Mouse (Mus musculus) ES-Bruce4 (cell line): ENCODE measurements at regions not wholly inside any gene's neighbourhood (a gene's known extent, or its start where the extent isn't known, plus 50 kb on each side); places are given as distances from the start of the nearest gene placed in this dataset.

Experiments
- H3K27ac ChIP-seq: 2 replicates; pipeline ENCODE4 v1.5.1; 2012; ENCODE audit warnings: low read length, inconsistent platforms; ENCODE audit not compliant: insufficient read depth
- H3K27me3 ChIP-seq: 2 replicates; pipeline ENCODE4 v1.6.1; 2012; ENCODE audit warnings: mild to moderate bottlenecking, low read length, inconsistent platforms; ENCODE audit not compliant: control insufficient read depth, poor library complexity, insufficient read depth, severe bottlenecking
- H3K36me3 ChIP-seq: 2 replicates; pipeline ENCODE4 v1.6.1; 2012; ENCODE audit warnings: inconsistent platforms, mild to moderate bottlenecking, low read length, moderate library complexity; ENCODE audit not compliant: control insufficient read depth, poor library complexity, insufficient read depth, severe bottlenecking
- H3K4me1 ChIP-seq: one replicate; pipeline ENCODE4 v1.8.1; 2011; ENCODE audit warnings: low read length; ENCODE audit not compliant: control insufficient read depth, insufficient read depth
- H3K4me3 ChIP-seq: 2 replicates; pipeline ENCODE4 v1.5.1; 2011; ENCODE audit warnings: low read depth, mild to moderate bottlenecking, low read length
- H3K9ac ChIP-seq: 2 replicates; pipeline ENCODE4 v1.6.1; 2012; ENCODE audit warnings: low read depth, mild to moderate bottlenecking, inconsistent platforms; ENCODE audit not compliant: poor library complexity, severe bottlenecking
- H3K9me3 ChIP-seq: replicated peaks from 2 replicates; pipeline ENCODE4 v1.6.1; 2012; ENCODE audit warnings: mild to moderate bottlenecking, low read length, inconsistent platforms; ENCODE audit not compliant: control insufficient read depth, poor library complexity, insufficient read depth, severe bottlenecking
- CTCF ChIP-seq: IDR thresholded peaks from one replicate; pipeline ENCODE4 v1.8.1; 2011; ENCODE audit warnings: low read depth, low read length
- EP300 ChIP-seq: IDR thresholded peaks from 2 replicates; pipeline ENCODE4 v1.6.1; 2011; ENCODE audit warnings: low read depth, low read length; ENCODE audit not compliant: insufficient read depth
- POLR2A ChIP-seq: IDR thresholded peaks from one replicate; pipeline ENCODE4 v1.8.1; 2011; ENCODE audit warnings: low read length; ENCODE audit not compliant: insufficient read depth

DNA sequence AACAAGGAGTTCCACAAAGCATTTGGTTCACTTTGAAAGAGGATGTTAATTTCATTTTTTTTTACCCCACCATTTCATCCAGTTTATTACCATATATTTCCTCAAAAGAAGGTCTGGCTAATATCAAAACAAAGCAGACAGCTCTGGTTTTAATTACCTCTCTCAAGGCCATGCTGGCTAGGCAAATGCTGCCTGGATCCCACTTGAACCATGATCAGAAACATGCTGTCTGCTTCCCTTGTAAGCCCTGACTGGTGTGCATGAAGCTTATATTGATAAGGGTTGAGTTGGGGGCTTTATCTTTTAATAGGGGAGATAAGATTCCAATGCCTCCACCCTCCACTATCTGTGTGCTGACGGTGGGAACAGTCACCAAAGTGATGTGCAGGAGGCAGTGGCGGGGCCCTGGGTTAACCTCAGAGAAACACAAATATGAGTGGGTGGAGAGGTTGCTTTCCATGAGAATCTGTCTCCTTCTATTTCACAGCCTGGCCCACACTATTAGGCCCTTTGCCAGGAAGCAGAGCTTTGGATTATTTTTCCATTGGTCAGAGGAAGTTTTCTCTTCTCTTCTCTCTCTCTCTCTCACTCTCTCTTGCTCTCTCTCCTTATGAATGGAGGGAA lies 194.4 kb downstream of the Ets1 start:
- TF ChIP-seq EP300 = no peak
- no peak for TF ChIP-seq POLR2A
- TF ChIP-seq CTCF = no peak
- no peaks in the 10 kb centered on the region for H3K27me3 ChIP-seq
- H3K27ac ChIP-seq = no peak overlapping the region
- no peaks in the 10 kb centered on the region for H3K4me1 ChIP-seq
- H3K4me3 ChIP-seq = no peak overlapping the region
- no peaks in the 10 kb centered on the region for H3K9me3 ChIP-seq
- H3K9ac ChIP-seq = no peak overlapping the region
- H3K36me3 ChIP-seq = no peaks in the 10 kb centered on the region

- H3K27me3 ChIP-seq = no peaks in the 10 kb centered on the region
- no peaks in the 10 kb centered on the region for H3K9me3 ChIP-seq
- H3K4me3 ChIP-seq = no peak overlapping the region
- no peak overlapping the region for H3K9ac ChIP-seq
- H3K4me1 ChIP-seq = no peaks in the 10 kb centered on the region
- no peak for TF ChIP-seq POLR2A
- no peak overlapping the region for H3K27ac ChIP-seq
- no peaks in the 10 kb centered on the region for H3K36me3 ChIP-seq
Measured at GRCm38 (mm10) chr9:32833373-32833772, 197.4 kb downstream of the Ets1 start.

DNA sequence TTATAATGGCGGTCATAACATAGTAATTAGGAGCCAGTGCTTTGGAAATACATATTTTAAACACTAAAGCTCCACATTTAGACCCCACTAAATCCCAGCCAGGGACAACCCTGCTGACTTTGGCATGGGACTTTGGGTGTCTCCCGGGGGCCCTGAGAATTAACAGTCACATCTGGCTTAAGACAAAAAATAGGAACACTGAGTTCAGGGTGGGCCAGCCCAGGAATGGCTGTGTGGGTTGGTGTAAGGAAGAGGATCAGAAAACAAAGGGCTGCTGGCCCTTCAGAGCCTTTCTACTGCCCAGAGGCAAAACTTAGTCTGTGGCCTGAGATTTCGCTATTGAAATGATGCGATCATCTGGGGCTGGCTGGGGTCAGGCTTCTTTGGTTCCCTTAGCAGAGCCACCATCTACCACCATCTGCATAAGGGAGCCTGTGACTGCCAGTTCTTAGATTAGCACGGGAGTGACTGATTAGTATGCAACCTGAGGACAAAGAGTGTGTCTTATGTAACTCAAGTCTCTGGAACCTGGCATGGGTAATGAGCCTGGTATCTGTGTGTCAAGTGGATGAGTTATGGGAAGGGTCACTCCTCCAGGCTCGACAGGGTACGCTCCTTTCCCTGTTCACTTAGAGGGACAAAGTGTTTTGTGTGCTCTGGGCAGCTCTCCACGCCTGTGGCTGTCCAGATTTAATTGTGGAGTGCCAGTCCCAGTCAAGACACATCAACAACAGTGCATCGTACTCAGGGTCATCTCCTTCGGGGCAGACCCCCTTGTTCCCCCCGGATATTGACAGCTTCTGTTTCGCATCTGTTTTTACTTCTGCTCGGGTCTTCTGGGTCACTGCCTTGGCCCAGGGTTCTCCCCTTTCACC lies 199.0 kb downstream of the Ets1 start:
- Histone ChIP-seq H3K4me3 (no peak overlapping the region), H3K4me1 (no peaks in the 10 kb centered on the region), H3K9me3 (peaks cover 3% of the 10 kb centered on the region; the same call in 1 of the 2 replicates), H3K9ac (no peak overlapping the region), H3K27me3 (no peaks in the 10 kb centered on the region), H3K27ac (no peak overlapping the region), H3K36me3 (no peaks in the 10 kb centered on the region)
- TF ChIP-seq EP300 (no peak), CTCF (no peak), POLR2A (no peak)

GRCm38 (mm10) chr9:32835626-32835971 lies 199.6 kb downstream of the Ets1 start:
- no peaks in the 10 kb centered on the region for H3K4me1 ChIP-seq
- H3K36me3 ChIP-seq = no peaks in the 10 kb centered on the region
- TF ChIP-seq POLR2A (no peak), CTCF (no peak), EP300 (no peak)
- H3K27ac ChIP-seq = no peak overlapping the region
- no peaks in the 10 kb centered on the region for H3K27me3 ChIP-seq
- no peak overlapping the region for H3K9ac ChIP-seq
- H3K9me3 ChIP-seq = peaks cover 3% of the 10 kb centered on the region; the same call in 1 of the 2 replicates
- no peak overlapping the region for H3K4me3 ChIP-seq

- Histone ChIP-seq H3K9me3 (peaks cover 3% of the 10 kb centered on the region; the same call in 1 of the 2 replicates), H3K36me3 (no peaks in the 10 kb centered on the region), H3K9ac (no peak overlapping the region), H3K27me3 (no peaks in the 10 kb centered on the region), H3K4me3 (no peak overlapping the region), H3K27ac (no peak overlapping the region), H3K4me1 (no peaks in the 10 kb centered on the region)
- TF ChIP-seq CTCF = no peak
- no peak for TF ChIP-seq EP300
- TF ChIP-seq POLR2A = no peak
Measured at GRCm38 (mm10) chr9:32836371-32836770, 200.3 kb downstream of the Ets1 start.

- Histone ChIP-seq H3K4me1 (no peaks in the 10 kb centered on the region), H3K9me3 (no peaks in the 10 kb centered on the region; the same call in 1 of the 2 replicates), H3K36me3 (no peaks in the 10 kb centered on the region), H3K4me3 (no peak overlapping the region), H3K27me3 (no peaks in the 10 kb centered on the region; the same call in 1 of the 2 replicates), H3K9ac (no peak overlapping the region), H3K27ac (no peak overlapping the region)
- TF ChIP-seq CTCF (no peak), POLR2A (no peak), EP300 (no peak)
Measured at GRCm38 (mm10) chr9:32847361-32847760, 211.3 kb downstream of the Ets1 start.
